ENCODE assay signal across 8 mouse cellular contexts in the genomic region with DNA sequence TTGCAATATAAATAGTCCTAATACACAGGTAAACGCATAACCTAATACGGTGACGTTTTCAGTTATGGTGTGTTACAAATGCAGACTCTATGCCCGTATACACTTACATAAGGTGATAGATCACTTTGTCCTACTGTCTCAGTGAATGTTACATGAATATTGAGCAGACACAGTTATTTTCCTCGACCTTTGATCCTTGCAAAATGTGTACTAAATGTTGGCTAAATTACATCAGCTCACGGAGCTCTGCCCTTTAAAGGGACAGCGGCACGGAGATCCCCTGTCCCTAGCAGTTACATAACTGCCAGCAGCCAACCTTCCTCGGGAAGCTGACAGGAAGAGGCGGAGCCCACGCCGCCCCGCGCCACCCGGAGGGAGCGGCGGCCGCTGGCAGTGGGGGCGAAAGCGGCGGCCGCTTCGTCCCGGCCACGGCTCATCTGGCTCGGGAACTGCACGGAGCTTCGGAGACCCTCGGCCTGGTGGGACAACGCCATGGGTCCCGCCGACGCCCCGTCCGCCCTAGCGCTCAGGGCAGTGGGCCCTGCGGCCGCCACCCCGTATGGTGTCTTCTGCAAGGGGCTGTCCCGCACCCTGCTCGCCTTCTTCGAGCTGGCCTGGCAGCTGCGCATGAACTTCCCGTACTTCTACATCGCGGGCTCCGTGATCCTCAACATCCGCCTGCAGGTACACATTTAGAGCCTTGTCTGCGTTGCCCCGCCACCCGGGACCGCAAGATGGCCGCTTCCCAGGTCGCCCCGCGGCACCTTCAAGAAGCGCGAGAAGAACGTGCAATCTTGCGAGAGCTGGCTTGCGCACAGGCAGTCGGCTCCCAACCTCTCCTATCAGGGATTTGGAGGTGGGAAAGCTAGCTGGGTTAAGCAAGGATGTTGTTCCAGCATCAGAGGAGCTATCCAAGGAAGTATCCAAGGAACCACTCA. TPM values are rescaled to one million over a fixed set of nuclear protein-coding genes. Genes with fewer than 3 reads are reported as not detected.
DNase-seq lines count a peak whose midpoint lies in the region; ATAC-seq lines count a peak whose summit lies in the region.

No protein-coding gene starts in this region.

- WGBS in heart, embryonic 10.5 days = 2% methylated on average over 62 of the region's 62 CpGs
- WGBS in kidney, embryonic 15.5 days = 1% methylated on average over 62 of the region's 62 CpGs

- H3K27ac ChIP-seq in heart, embryonic 10.5 days = peak overlapping the region; percentile 99
- H3K27ac ChIP-seq in kidney, embryonic 15.5 days = peak overlapping the region; percentile 97

- H3K9me3 ChIP-seq in heart, embryonic 10.5 days = no peaks in the 10 kb centered on the region
- no peaks in the 10 kb centered on the region for H3K9me3 ChIP-seq in kidney, embryonic 15.5 days (replicated peaks)

- peak; percentile 79 for ATAC-seq in erythroblast, adult 5-6 weeks (replicated peaks; ENCODE audit: low FRiP score, poor library complexity, severe bottlenecking)
- ATAC-seq in kidney, embryonic 15.5 days (replicated peaks; ENCODE audit: low FRiP score) = peak; percentile 99
- ATAC-seq in monocyte, adult 5-6 weeks (replicated peaks; ENCODE audit: insufficient number of reproducible peaks, low FRiP score, low TSS enrichment, poor library complexity, severe bottlenecking) = peak; percentile 83

- H3K4me3 ChIP-seq in heart, embryonic 10.5 days = peak overlapping the region; percentile 88
- peak overlapping the region; percentile 85 for H3K4me3 ChIP-seq in kidney, embryonic 15.5 days (replicated peaks)

- no peaks in the 10 kb centered on the region for H3K4me1 ChIP-seq in heart, embryonic 10.5 days
- no peaks in the 10 kb centered on the region for H3K4me1 ChIP-seq in kidney, embryonic 15.5 days

- no peaks in the 10 kb centered on the region for H3K27me3 ChIP-seq in heart, embryonic 10.5 days (ENCODE audit: insufficient read depth, poor library complexity, severe bottlenecking)
- H3K27me3 ChIP-seq in kidney, embryonic 15.5 days = no peaks in the 10 kb centered on the region

- peak overlapping the region; percentile 73 for H3K4me2 ChIP-seq in kidney, embryonic 15.5 days

- H3K36me3 ChIP-seq in heart, embryonic 10.5 days = peaks cover 16% of the 10 kb centered on the region; the same call in 1 of the 2 replicates
- H3K36me3 ChIP-seq in kidney, embryonic 15.5 days = peaks cover 16% of the 10 kb centered on the region

- DNase-seq in B cell, adult 2 months = peak; percentile 75 to 76
- DNase-seq in brain, adult 2 months (ENCODE audit: low read depth, low spot score) = peak; percentile 97
- DNase-seq in heart, embryonic 10.5 days (ENCODE audit: low spot score) = peak; percentile 95
- DNase-seq in liver = peak; percentile 76
- peak; percentile 65 to 85 for DNase-seq in spleen, postnatal 4 days (ENCODE audit: low spot score in 2 of 2)

- H3K9ac ChIP-seq in kidney, embryonic 15.5 days = peak overlapping the region; percentile 92

RNA-seq across cellular contexts. Expression of a gene that starts 0.5 kb away (rescaled TPM):
- total RNA-seq in erythroblast, adult 5-6 weeks (2015; ENCODE audit: low replicate concordance) = 5.0 and 13.3 TPM in 2 replicates
- total RNA-seq in erythroblast, adult 5-6 weeks (2017; ENCODE audit: low replicate concordance) = 10.9 and 18.4 TPM in 2 replicates
- polyA plus RNA-seq in heart, embryonic 10.5 days (2016; fragmentation: Nextera tagmentation; extraction: Ambion mirVana) = 48.1 and 60.1 TPM in 2 replicates
- polyA plus RNA-seq in kidney, embryonic 15.5 days (2015; fragmentation: Nextera tagmentation; extraction: Ambion mirVana) = 85.2 and 93.2 TPM in 2 replicates
- 33.4 to 57.3 TPM (median 44.8 TPM) in 3 replicates for total RNA-seq in monocyte, adult 5-6 weeks (2017)

RNA-seq across cellular contexts. Expression of a gene that starts 49.6 kb away (rescaled TPM):
- not detected in 2 replicates for total RNA-seq in erythroblast, adult 5-6 weeks (2015; ENCODE audit: low replicate concordance)
- total RNA-seq in erythroblast, adult 5-6 weeks (2017; ENCODE audit: low replicate concordance) = not detected in 2 replicates
- polyA plus RNA-seq in heart, embryonic 10.5 days (2016; fragmentation: Nextera tagmentation; extraction: Ambion mirVana) = not detected in 2 replicates
- polyA plus RNA-seq in kidney, embryonic 15.5 days (2015; fragmentation: Nextera tagmentation; extraction: Ambion mirVana) = not detected in 2 replicates
- total RNA-seq in monocyte, adult 5-6 weeks (2017) = 0.32 TPM in 1 of 3 replicates, not detected in the others

Comparison
In these comparisons a context has a peak if more than half of its experiments do, and no peak if none do; other contexts are left out.
1. Peak in every context shown above with its lines: DNase-seq, ATAC-seq, H3K4me3 ChIP-seq and H3K27ac ChIP-seq.